Mouse (Mus musculus) embryonic facial prominence, embryonic 12.5 days (tissue): ENCODE measurements at regions not wholly inside any gene's neighbourhood (a gene's known extent, or its start where the extent isn't known, plus 50 kb on each side); places are given as distances from the start of the nearest gene placed in this dataset.
"Not testable (repeated sequence)": the region's sequence is repeated elsewhere in the genome, so short reads cannot be mapped to it uniquely, and the experiment has no call there.

Experiments used
- ATAC-seq: fragments of 200-750 bp; cut with Nextera tagmentation; 2 replicates; pipeline ENCODE4 v1.8.0; 2017; ENCODE audit not compliant: insufficient number of reproducible peaks, insufficient read depth, low FRiP score, low TSS enrichment
- H3K27ac ChIP-seq: fragments of 300-500 bp; sonication (generic); 2 replicates; pipeline ENCODE4 v1.5.1; 2016; ENCODE audit warnings: mild to moderate bottlenecking
- H3K27me3 ChIP-seq: fragments of 300-500 bp; sonication (generic); 2 replicates; pipeline ENCODE4 v1.6.1; 2016; ENCODE audit warnings: mild to moderate bottlenecking, moderate library complexity
- H3K36me3 ChIP-seq: fragments of 300-500 bp; sonication (generic); 2 replicates; pipeline ENCODE4 v1.6.1; 2016; ENCODE audit warnings: mild to moderate bottlenecking
- H3K4me1 ChIP-seq: fragments of 300-500 bp; sonication (generic); 2 replicates; pipeline ENCODE4 v1.6.1; 2016
- H3K4me2 ChIP-seq: fragments of 300-500 bp; sonication (generic); replicated peaks from 2 replicates; pipeline ENCODE4 v1.6.1; 2016; ENCODE audit warnings: mild to moderate bottlenecking, moderate library complexity
- H3K4me3 ChIP-seq: fragments of 300-500 bp; sonication (generic); 2 replicates; pipeline ENCODE4 v1.5.1; 2016; ENCODE audit warnings: mild to moderate bottlenecking
- H3K9ac ChIP-seq: fragments of 300-500 bp; sonication (generic); 2 replicates; pipeline ENCODE4 v1.6.1; 2016; ENCODE audit warnings: mild to moderate bottlenecking, moderate library complexity
- H3K9me3 ChIP-seq: fragments of 300-500 bp; sonication (generic); 2 replicates; pipeline ENCODE4 v1.6.1; 2016; ENCODE audit warnings: mild to moderate bottlenecking, moderate library complexity
- WGBS: fragments of 180-500 bp; shearing (Covaris S2); methylation state at CpG from one replicate; pipeline ENCODE4 v1.1.7; 2016; 5-methylcytosine and 5-hydroxymethylcytosine counted together

- Histone ChIP-seq H3K4me3 (no peak overlapping the region), H3K9ac (no peak overlapping the region), H3K4me2 (no peak overlapping the region), H3K4me1 (0 out of 2 replicates have a peak, but pooled peaks cover 2% of the 10 kb centered on the region), H3K9me3 (no peaks in the 10 kb centered on the region), H3K27ac (no peak overlapping the region), H3K36me3 (no peaks in the 10 kb centered on the region), H3K27me3 (no peaks in the 10 kb centered on the region)
- 74% methylated on average over 6 of the region's 6 CpGs for WGBS
- ATAC-seq = no peak
Observed at GRCm38 (mm10) chr15:8789000-8789399, 78.4 kb upstream of the Slc1a3 start.

- WGBS = 65% methylated on average over 6 of the region's 6 CpGs
- Histone ChIP-seq H3K4me3 (no peak overlapping the region), H3K4me1 (0 out of 2 replicates have a peak, but pooled peaks cover 2% of the 10 kb centered on the region), H3K4me2 (no peak overlapping the region), H3K36me3 (no peaks in the 10 kb centered on the region), H3K9me3 (no peaks in the 10 kb centered on the region), H3K27me3 (no peaks in the 10 kb centered on the region), H3K9ac (no peak overlapping the region), H3K27ac (no peak overlapping the region)
- no peak for ATAC-seq
Observed at GRCm38 (mm10) chr15:8785537-8785936, 75.0 kb upstream of the Slc1a3 start.

- no peak overlapping the region for H3K27ac ChIP-seq
- WGBS = 88% methylated on average over 2 of the region's 2 CpGs
- no peak for ATAC-seq
Observed at GRCm38 (mm10) chr15:8783567-8783966, 73.0 kb upstream of the Slc1a3 start.

GRCm38 (mm10) chr15:8783036-8783435 lies 72.5 kb upstream of the Slc1a3 start:
- Histone ChIP-seq H3K4me2 (no peak overlapping the region), H3K36me3 (no peaks in the 10 kb centered on the region), H3K27ac (no peak overlapping the region), H3K4me3 (no peak overlapping the region), H3K9ac (no peak overlapping the region), H3K9me3 (no peaks in the 10 kb centered on the region), H3K4me1 (0 out of 2 replicates have a peak, but pooled peaks cover 2% of the 10 kb centered on the region), H3K27me3 (no peaks in the 10 kb centered on the region)
- WGBS = 59% methylated on average over 1 of the region's 1 CpGs
- ATAC-seq = no peak

More at GRCm38 (mm10) chr15:8783567-8783966, 73.0 kb upstream of the Slc1a3 start:
- no peak overlapping the region for H3K4me3 ChIP-seq
- H3K9me3 ChIP-seq = no peaks in the 10 kb centered on the region
- 0 out of 2 replicates have a peak, but pooled peaks cover 2% of the 10 kb centered on the region for H3K4me1 ChIP-seq
- H3K4me2 ChIP-seq = no peak overlapping the region
- H3K9ac ChIP-seq = no peak overlapping the region
- H3K27me3 ChIP-seq = no peaks in the 10 kb centered on the region
- no peaks in the 10 kb centered on the region for H3K36me3 ChIP-seq

- Histone ChIP-seq H3K9ac (no peak overlapping the region), H3K27me3 (no peaks in the 10 kb centered on the region), H3K9me3 (no peaks in the 10 kb centered on the region), H3K27ac (no peak overlapping the region), H3K36me3 (no peaks in the 10 kb centered on the region), H3K4me2 (no peak overlapping the region), H3K4me1 (0 out of 2 replicates have a peak, but pooled peaks cover 2% of the 10 kb centered on the region), H3K4me3 (no peak overlapping the region)
- no peak for ATAC-seq
- 75% methylated on average over 10 of the region's 10 CpGs for WGBS
Observed at GRCm38 (mm10) chr15:8782131-8782507, 71.6 kb upstream of the Slc1a3 start.

- H3K4me3 ChIP-seq = no peak overlapping the region
- no peaks in the 10 kb centered on the region for H3K9me3 ChIP-seq
- H3K4me1 ChIP-seq = 0 out of 2 replicates have a peak, but pooled peaks cover 2% of the 10 kb centered on the region
- no peaks in the 10 kb centered on the region for H3K27me3 ChIP-seq
- no peaks in the 10 kb centered on the region for H3K36me3 ChIP-seq
- no peak for ATAC-seq
- no peak overlapping the region for H3K4me2 ChIP-seq
- WGBS = 87% methylated on average over 28 of the region's 28 CpGs
- no peak overlapping the region for H3K9ac ChIP-seq
- no peak overlapping the region for H3K27ac ChIP-seq
Observed at GRCm38 (mm10) chr15:8781159-8782130, 70.9 kb upstream of the Slc1a3 start.

- H3K36me3 ChIP-seq = no peaks in the 10 kb centered on the region
- H3K9me3 ChIP-seq = no peaks in the 10 kb centered on the region
- no peak overlapping the region for H3K4me3 ChIP-seq
- 74% methylated on average over 5 of the region's 5 CpGs for WGBS
- H3K27me3 ChIP-seq = no peaks in the 10 kb centered on the region
- H3K4me1 ChIP-seq = 0 out of 2 replicates have a peak, but pooled peaks cover under 1% of the 10 kb centered on the region
- no peak overlapping the region for H3K27ac ChIP-seq
- no peak for ATAC-seq
- no peak overlapping the region for H3K4me2 ChIP-seq
- H3K9ac ChIP-seq = no peak overlapping the region
Observed at GRCm38 (mm10) chr15:8780371-8780866, 69.9 kb upstream of the Slc1a3 start.

- Histone ChIP-seq H3K4me3 (no peak overlapping the region), H3K36me3 (no peaks in the 10 kb centered on the region), H3K9me3 (no peaks in the 10 kb centered on the region), H3K4me1 (no peaks in the 10 kb centered on the region), H3K27ac (no peak overlapping the region), H3K9ac (no peak overlapping the region), H3K4me2 (no peak overlapping the region), H3K27me3 (no peaks in the 10 kb centered on the region)
- ATAC-seq = no peak
- 88% methylated on average over 16 of the region's 16 CpGs for WGBS
Observed at GRCm38 (mm10) chr15:8767624-8768571, 57.3 kb upstream of the Slc1a3 start.

- H3K27ac ChIP-seq, ATAC-seq, H3K36me3 ChIP-seq, H3K4me2 ChIP-seq, H3K9me3 ChIP-seq, H3K4me3 ChIP-seq, H3K9ac ChIP-seq, H3K27me3 ChIP-seq, H3K4me1 ChIP-seq: not testable (repeated sequence)
Observed at GRCm38 (mm10) chr15:8766208-8766607, 55.6 kb upstream of the Slc1a3 start.

- Histone ChIP-seq H3K4me1 (no peaks in the 10 kb centered on the region), H3K27me3 (no peaks in the 10 kb centered on the region), H3K4me3 (no peak overlapping the region), H3K36me3 (no peaks in the 10 kb centered on the region), H3K9ac (no peak overlapping the region), H3K27ac (no peak overlapping the region), H3K4me2 (no peak overlapping the region), H3K9me3 (no peaks in the 10 kb centered on the region)
- ATAC-seq = no peak
- 49% methylated on average over 9 of the region's 9 CpGs for WGBS
Observed at GRCm38 (mm10) chr15:8761741-8762271, 51.2 kb upstream of the Slc1a3 start.

- no peak overlapping the region for H3K4me3 ChIP-seq
- no peak overlapping the region for H3K4me2 ChIP-seq
- no peaks in the 10 kb centered on the region for H3K36me3 ChIP-seq
- no peaks in the 10 kb centered on the region for H3K4me1 ChIP-seq
- no peak overlapping the region for H3K9ac ChIP-seq
- 88% methylated on average over 5 of the region's 5 CpGs for WGBS
- no peak for ATAC-seq
- no peaks in the 10 kb centered on the region for H3K9me3 ChIP-seq
- no peak overlapping the region for H3K27ac ChIP-seq
- H3K27me3 ChIP-seq = no peaks in the 10 kb centered on the region
Observed at GRCm38 (mm10) chr15:8761132-8761531, 50.6 kb upstream of the Slc1a3 start.
